Mouse (Mus musculus) heart, embryonic 16.5 days (tissue): ENCODE measurements around the gene Capn8. TPM values are rescaled to one million over a fixed set of nuclear protein-coding genes. Genes with fewer than 3 reads are reported as not detected.

ENCODE experiments used
- ATAC-seq: fragments of 200-750 bp; cut with Nextera tagmentation; replicated peaks from 2 replicates; pipeline ENCODE4 v1.8.0; 2017; ENCODE audit warnings: moderate number of reproducible peaks; ENCODE audit not compliant: insufficient read depth, low FRiP score; ENCODE audit errors: extremely low read depth
- H3K27ac ChIP-seq: fragments of 300-500 bp; sonication (generic); 2 replicates; pipeline ENCODE4 v1.5.1; 2014; ENCODE audit warnings: mild to moderate bottlenecking, low read length, control low read depth, moderate library complexity
- H3K27me3 ChIP-seq: fragments of 300-500 bp; sonication (generic); 2 replicates; pipeline ENCODE4 v1.6.1; 2014; ENCODE audit warnings: low read length, mixed read lengths; ENCODE audit not compliant: control insufficient read depth, insufficient read depth
- H3K36me3 ChIP-seq: fragments of 300-500 bp; sonication (generic); 2 replicates; pipeline ENCODE4 v1.6.1; 2014; ENCODE audit not compliant: control insufficient read depth, insufficient read depth
- H3K4me1 ChIP-seq: fragments of 300-500 bp; sonication (generic); 2 replicates; pipeline ENCODE4 v1.6.1; 2014; ENCODE audit warnings: low read length, mixed read lengths; ENCODE audit not compliant: control insufficient read depth, insufficient read depth
- H3K4me2 ChIP-seq: fragments of 300-500 bp; sonication (generic); 2 replicates; pipeline ENCODE4 v1.6.1; 2014; ENCODE audit warnings: low read depth, mild to moderate bottlenecking, control low read depth, low read length
- H3K4me3 ChIP-seq: fragments of 300-500 bp; sonication (generic); 2 replicates; pipeline ENCODE4 v1.5.1; 2014; ENCODE audit warnings: mild to moderate bottlenecking, control low read depth, low read length
- H3K9ac ChIP-seq: fragments of 300-500 bp; sonication (generic); 2 replicates; pipeline ENCODE4 v1.6.1; 2014; ENCODE audit warnings: low read length, control low read depth
- H3K9me3 ChIP-seq: fragments of 300-500 bp; sonication (generic); replicated peaks from 2 replicates; pipeline ENCODE4 v1.6.1; 2016; ENCODE audit warnings: low read length; ENCODE audit not compliant: control insufficient read depth
- WGBS: fragments of 180-500 bp; shearing (Covaris S2); extraction: QIAGEN DNeasy Blood & Tissue Kit; methylation state at CpG from one replicate; pipeline ENCODE4 v1.1.7; 2014; 5-methylcytosine and 5-hydroxymethylcytosine counted together
- polyA plus RNA-seq: library from polyadenylated mRNA; unstranded; fragments of >200 nt; fragmentation: Nextera tagmentation; extraction: Ambion mirVana; gene quantifications from 2 replicates; pipeline ENCODE4 v1.2.1, GENCODE M21; 2015

The Capn8 gene
- polyA plus RNA-seq, 1 experiment from 2014 or later: not detected

GRCm38 (mm10) chr1:182542110-182542509 lies 22.7 kb upstream of the Capn8 start:
- no peaks in the 10 kb centered on the region for H3K27me3 ChIP-seq
- H3K36me3 ChIP-seq: no peaks in the 10 kb centered on the region
- H3K4me2 ChIP-seq: no peak overlapping the region
- no peaks in the 10 kb centered on the region for H3K4me1 ChIP-seq
- no peak overlapping the region for H3K27ac ChIP-seq
- no peaks in the 10 kb centered on the region for H3K9me3 ChIP-seq
- no peak for ATAC-seq
- H3K4me3 ChIP-seq: no peak overlapping the region
- H3K9ac ChIP-seq: no peak overlapping the region
- 64% methylated on average over 5 of the region's 5 CpGs for WGBS

DNA sequence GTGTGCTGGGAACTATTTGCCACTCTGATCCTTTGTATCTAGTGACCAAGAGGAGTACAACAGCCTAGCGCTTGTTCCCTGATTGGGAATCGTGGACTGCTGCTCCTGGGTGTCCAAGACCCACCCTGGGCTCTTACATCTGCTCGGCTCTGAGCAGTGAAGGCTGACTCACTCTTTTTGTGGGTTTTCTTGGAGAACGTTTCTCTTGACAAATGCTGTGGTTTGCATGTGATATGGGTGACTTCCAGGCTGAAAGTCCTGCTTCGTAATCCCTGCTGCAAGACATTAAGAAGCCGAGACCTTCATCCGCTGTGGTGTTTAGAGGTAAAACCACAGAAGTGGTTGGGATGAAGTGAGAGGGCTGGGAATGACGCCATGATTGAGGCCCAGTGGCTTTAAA lies 21.7 kb upstream of the Capn8 start:
- Histone ChIP-seq H3K27me3 (no peaks in the 10 kb centered on the region), H3K36me3 (no peaks in the 10 kb centered on the region)

DNA sequence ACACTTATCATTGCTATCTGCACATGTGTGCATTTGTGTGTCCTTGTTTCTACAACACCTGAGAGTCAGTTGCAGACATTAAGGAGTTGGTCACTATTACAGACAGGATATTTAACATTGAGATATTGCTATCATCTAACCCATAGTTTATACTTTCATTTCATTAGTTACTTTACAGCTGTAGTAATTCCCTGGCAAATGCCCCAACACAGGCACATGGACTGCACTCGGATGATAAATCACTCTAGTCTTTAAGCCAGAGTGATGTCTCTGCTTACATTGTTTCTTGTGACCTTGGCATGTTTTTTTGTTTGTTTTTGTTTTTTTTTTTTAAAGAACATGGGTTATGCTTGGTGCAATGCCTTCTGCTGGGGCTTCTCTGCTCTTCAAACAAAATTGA lies 20.9 kb upstream of the Capn8 start:
- no peak overlapping the region for H3K9ac ChIP-seq
- no peaks in the 10 kb centered on the region for H3K36me3 ChIP-seq
- no peak overlapping the region for H3K27ac ChIP-seq
- 58% methylated on average over 1 of the region's 1 CpGs for WGBS
- H3K4me3 ChIP-seq: no peak overlapping the region
- H3K27me3 ChIP-seq: no peaks in the 10 kb centered on the region
- ATAC-seq: no peak
- H3K4me2 ChIP-seq: no peak overlapping the region
- H3K4me1 ChIP-seq: no peaks in the 10 kb centered on the region
- no peaks in the 10 kb centered on the region for H3K9me3 ChIP-seq

More for the DNA sequence above, 21.7 kb upstream of the Capn8 start:
- no peak overlapping the region for H3K27ac ChIP-seq
- H3K9me3 ChIP-seq: no peaks in the 10 kb centered on the region
- no peak overlapping the region for H3K4me2 ChIP-seq
- ATAC-seq: no peak
- no peaks in the 10 kb centered on the region for H3K4me1 ChIP-seq
- H3K4me3 ChIP-seq: no peak overlapping the region
- no peak overlapping the region for H3K9ac ChIP-seq
- 71% methylated on average over 8 of the region's 8 CpGs for WGBS

- Histone ChIP-seq H3K9me3 (no peaks in the 10 kb centered on the region), H3K27me3 (no peaks in the 10 kb centered on the region), H3K36me3 (no peaks in the 10 kb centered on the region), H3K4me2 (no peak overlapping the region), H3K9ac (no peak overlapping the region), H3K4me3 (no peak overlapping the region), H3K27ac (no peak overlapping the region), H3K4me1 (no peaks in the 10 kb centered on the region)
- ATAC-seq: no peak
- 73% methylated on average over 8 of the region's 8 CpGs for WGBS
Observed at GRCm38 (mm10) chr1:182550761-182551160, 14.0 kb upstream of the Capn8 start.

- Histone ChIP-seq H3K4me2 (no peak overlapping the region), H3K9me3 (no peaks in the 10 kb centered on the region), H3K27me3 (no peaks in the 10 kb centered on the region), H3K4me3 (no peak overlapping the region), H3K4me1 (no peaks in the 10 kb centered on the region), H3K36me3 (no peaks in the 10 kb centered on the region), H3K9ac (no peak overlapping the region), H3K27ac (no peak overlapping the region)
- ATAC-seq: peak; percentile 76; the same call in 1 of the 2 replicates
- 57% methylated on average over 12 of the region's 12 CpGs for WGBS
Observed at GRCm38 (mm10) chr1:182553649-182554375, 11.0 kb upstream of the Capn8 start.

DNA sequence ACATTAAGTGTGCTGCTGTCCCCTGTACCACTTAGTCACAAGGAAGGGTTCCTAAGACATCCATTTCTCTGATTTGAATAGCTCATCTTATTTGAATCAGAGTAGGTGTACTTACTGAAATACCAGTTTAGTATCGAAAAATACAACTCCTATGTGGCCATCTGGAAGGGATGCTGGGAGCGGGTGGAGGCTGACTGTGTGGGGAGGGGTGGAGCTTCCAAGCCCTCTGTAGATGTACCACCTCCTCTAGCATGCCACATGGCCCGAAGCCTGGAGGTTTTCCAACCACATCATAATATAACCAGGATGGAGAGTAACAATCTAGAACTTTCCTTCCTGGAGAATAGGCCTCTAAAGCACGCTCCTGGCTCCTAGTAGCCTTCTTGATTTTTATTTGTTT lies 6.5 kb upstream of the Capn8 start:
- ATAC-seq: no peak
- no peak overlapping the region for H3K27ac ChIP-seq
- no peaks in the 10 kb centered on the region for H3K9me3 ChIP-seq
- no peak overlapping the region for H3K9ac ChIP-seq
- no peaks in the 10 kb centered on the region for H3K27me3 ChIP-seq
- no peak overlapping the region for H3K4me2 ChIP-seq
- H3K4me3 ChIP-seq: no peak overlapping the region
- 76% methylated on average over 4 of the region's 4 CpGs for WGBS
- no peaks in the 10 kb centered on the region; the same call in 1 of the 2 replicates for H3K4me1 ChIP-seq
- no peaks in the 10 kb centered on the region for H3K36me3 ChIP-seq

- no peak overlapping the region for H3K4me3 ChIP-seq
- H3K9me3 ChIP-seq: no peaks in the 10 kb centered on the region
- WGBS: 87% methylated on average over 10 of the region's 11 CpGs
- no peak overlapping the region for H3K27ac ChIP-seq
- no peak overlapping the region for H3K4me2 ChIP-seq
- H3K4me1 ChIP-seq: no peaks in the 10 kb centered on the region; the same call in 1 of the 2 replicates
- H3K9ac ChIP-seq: no peak overlapping the region
- no peaks in the 10 kb centered on the region for H3K27me3 ChIP-seq
- H3K36me3 ChIP-seq: no peaks in the 10 kb centered on the region
- no peak for ATAC-seq
Observed at GRCm38 (mm10) chr1:182559530-182559929, 5.3 kb upstream of the Capn8 start.

DNA sequence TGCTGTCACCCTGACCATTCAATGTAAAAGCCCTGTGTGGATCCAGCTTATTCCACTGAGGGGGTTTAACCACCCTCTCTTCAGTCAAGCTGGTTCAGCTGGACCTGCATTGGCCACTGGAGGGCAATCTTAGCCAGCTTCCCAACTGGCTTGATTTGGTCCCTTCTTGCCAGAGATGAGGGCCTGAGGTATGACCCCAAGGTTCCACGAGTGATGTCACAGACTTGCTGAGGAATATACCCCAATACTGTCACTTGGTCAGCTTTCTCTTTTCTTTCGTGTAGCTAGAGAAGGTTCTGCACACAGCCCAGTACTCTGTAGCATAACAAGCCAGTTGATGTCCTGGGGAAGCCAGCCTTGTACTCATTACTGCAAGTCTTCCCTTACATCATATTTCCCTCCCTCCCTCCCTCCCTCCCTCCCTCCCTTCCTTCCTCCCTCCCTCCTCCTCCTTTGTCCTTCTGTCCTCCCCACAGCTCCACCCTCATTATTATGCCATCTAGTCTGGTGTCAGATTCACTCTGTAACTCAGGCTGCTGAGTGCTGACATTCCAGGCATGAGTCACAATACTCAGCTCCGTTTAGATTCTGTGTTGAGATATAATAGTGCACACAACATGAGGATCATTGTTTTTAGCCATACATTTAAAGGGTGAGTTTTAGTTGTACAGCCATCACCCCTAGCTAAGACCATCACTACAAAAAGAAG lies 4.3 kb upstream of the Capn8 start:
- Histone ChIP-seq H3K4me2 (no peak overlapping the region), H3K4me3 (no peak overlapping the region), H3K4me1 (no peaks in the 10 kb centered on the region; the same call in 1 of the 2 replicates), H3K9me3 (no peaks in the 10 kb centered on the region), H3K9ac (no peak overlapping the region), H3K27ac (no peak overlapping the region), H3K27me3 (no peaks in the 10 kb centered on the region), H3K36me3 (no peaks in the 10 kb centered on the region)
- 0 out of 2 replicates have a peak, but pooled peaks have one; percentile 25 for ATAC-seq
- WGBS: 18% methylated on average over 3 of the region's 3 CpGs

DNA sequence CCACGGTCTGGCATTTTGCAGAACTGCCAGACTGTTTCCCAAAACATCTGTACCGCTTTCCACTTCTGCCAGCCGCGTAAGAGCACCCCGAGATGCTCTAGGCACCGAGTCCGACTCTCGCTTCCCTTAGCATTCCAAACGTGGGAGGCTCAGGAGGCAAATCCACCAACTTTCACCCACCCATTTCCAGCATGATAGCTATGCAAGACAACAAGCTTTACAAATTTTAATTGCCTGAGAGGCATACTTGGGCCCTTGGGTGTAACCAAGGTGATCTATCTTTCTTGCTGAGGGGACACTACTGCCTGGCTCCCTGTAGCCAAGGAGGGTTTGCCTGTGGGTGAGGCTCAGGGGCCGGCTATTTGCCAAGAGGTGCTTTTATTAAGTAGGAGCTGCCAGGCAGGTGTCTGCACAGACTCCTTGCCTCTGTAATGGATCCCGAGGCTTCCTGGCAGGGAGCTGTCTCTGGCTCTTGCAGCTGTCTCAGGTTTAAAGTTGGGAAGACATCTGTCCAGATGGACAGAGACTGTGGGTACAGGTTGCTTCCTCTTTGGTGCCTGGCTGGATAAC lies 2.8 kb upstream of the Capn8 start:
- ATAC-seq: no peak
- Histone ChIP-seq H3K27ac (no peak overlapping the region), H3K4me2 (no peak overlapping the region)

More for the DNA sequence above, 2.8 kb upstream of the Capn8 start:
- no peaks in the 10 kb centered on the region for H3K9me3 ChIP-seq
- H3K36me3 ChIP-seq: no peaks in the 10 kb centered on the region
- H3K9ac ChIP-seq: no peak overlapping the region
- no peaks in the 10 kb centered on the region for H3K27me3 ChIP-seq
- no peak overlapping the region for H3K4me3 ChIP-seq
- 79% methylated on average over 11 of the region's 11 CpGs for WGBS
- H3K4me1 ChIP-seq: no peaks in the 10 kb centered on the region; the same call in 1 of the 2 replicates
